Mouse (Mus musculus): ENCODE results near the gene Large2. TPM values are rescaled to one million over a fixed set of nuclear protein-coding genes. Genes with fewer than 3 reads are reported as not detected.
"Not testable (repeated sequence)": the region's sequence is repeated elsewhere in the genome, so short reads cannot be mapped to it uniquely, and the experiment has no call there.

Large2 gene
- polyA plus RNA-seq, 1 experiment from 2014 or later: 2.4 TPM

GRCm38 (mm10) chr2:92404737-92405136, 30.1 kb upstream of the Large2 start:
- H3K4me3 ChIP-seq (replicated peaks; ENCODE audit: low read length): no peak overlapping the region
- no peaks in the 10 kb centered on the region for H3K27me3 ChIP-seq (replicated peaks; ENCODE audit: control insufficient read depth, insufficient read depth, low read length)
- 92% methylated on average over 6 of the region's 6 CpGs for WGBS
- H3K36me3 ChIP-seq (ENCODE audit: control insufficient read depth, insufficient read depth): peaks cover 32% of the 10 kb centered on the region
- H3K27ac ChIP-seq (ENCODE audit: low read length): no peak overlapping the region
- peaks cover 12% of the 10 kb centered on the region for H3K4me1 ChIP-seq (replicated peaks; ENCODE audit: control insufficient read depth, insufficient read depth, low read length)
- no peak overlapping the region for H3K9ac ChIP-seq (replicated peaks; ENCODE audit: low read depth, low read length)
- no peak overlapping the region for H3K4me2 ChIP-seq (ENCODE audit: low read length)
- no peaks in the 10 kb centered on the region for H3K9me3 ChIP-seq (ENCODE audit: control insufficient read depth, low read length)
- no peak for ATAC-seq

GRCm38 (mm10) chr2:92403776-92404319, 29.2 kb upstream of the Large2 start:
- Histone ChIP-seq H3K4me3 (replicated peaks; ENCODE audit: low read length) (no peak overlapping the region), H3K9ac (replicated peaks; ENCODE audit: low read depth, low read length) (no peak overlapping the region), H3K36me3 (ENCODE audit: control insufficient read depth, insufficient read depth) (peaks cover 23% of the 10 kb centered on the region), H3K27me3 (replicated peaks; ENCODE audit: control insufficient read depth, insufficient read depth, low read length) (no peaks in the 10 kb centered on the region), H3K9me3 (ENCODE audit: control insufficient read depth, low read length) (no peaks in the 10 kb centered on the region), H3K4me2 (ENCODE audit: low read length) (no peak overlapping the region), H3K27ac (ENCODE audit: low read length) (no peak overlapping the region), H3K4me1 (replicated peaks; ENCODE audit: control insufficient read depth, insufficient read depth, low read length) (peaks cover 21% of the 10 kb centered on the region)
- 94% methylated on average over 5 of the region's 5 CpGs for WGBS
- no peak for ATAC-seq

GRCm38 (mm10) chr2:92402591-92403326, 28.1 kb upstream of the Large2 start:
- 61% methylated on average over 4 of the region's 4 CpGs for WGBS
- H3K4me2 ChIP-seq (ENCODE audit: low read length): no peak overlapping the region
- no peaks in the 10 kb centered on the region for H3K27me3 ChIP-seq (replicated peaks; ENCODE audit: control insufficient read depth, insufficient read depth, low read length)
- H3K4me3 ChIP-seq (replicated peaks; ENCODE audit: low read length): no peak overlapping the region
- peaks cover 17% of the 10 kb centered on the region for H3K36me3 ChIP-seq (ENCODE audit: control insufficient read depth, insufficient read depth)
- ATAC-seq: no peak; the same call in 1 of the 2 replicates
- H3K4me1 ChIP-seq (replicated peaks; ENCODE audit: control insufficient read depth, insufficient read depth, low read length): peaks cover 27% of the 10 kb centered on the region
- no peak overlapping the region for H3K9ac ChIP-seq (replicated peaks; ENCODE audit: low read depth, low read length)
- H3K9me3 ChIP-seq (ENCODE audit: control insufficient read depth, low read length): no peaks in the 10 kb centered on the region
- H3K27ac ChIP-seq (ENCODE audit: low read length): peak overlapping the region; percentile 44; the same call in 1 of the 2 replicates

GRCm38 (mm10) chr2:92401091-92401561, 26.5 kb upstream of the Large2 start, which contains the start of gene Mapk8ip1:
Mapk8ip1 (minus strand) TSS chr2:92401263.
- Histone ChIP-seq H3K9me3 (ENCODE audit: control insufficient read depth, low read length) (no peaks in the 10 kb centered on the region), H3K4me3 (replicated peaks; ENCODE audit: low read length) (peak within 1 kb of the TSS; percentile 85), H3K36me3 (ENCODE audit: control insufficient read depth, insufficient read depth) (peaks cover 10% of the 10 kb centered on the region), H3K9ac (replicated peaks; ENCODE audit: low read depth, low read length) (peak within 1 kb of the TSS; percentile 96), H3K27ac (ENCODE audit: low read length) (0 out of 2 replicates have a peak within 1 kb of the TSS, but pooled peaks have one; percentile 15), H3K4me2 (ENCODE audit: low read length) (peak within 1 kb of the TSS; percentile 87), H3K4me1 (replicated peaks; ENCODE audit: control insufficient read depth, insufficient read depth, low read length) (peaks cover 32% of the 10 kb centered on the region), H3K27me3 (replicated peaks; ENCODE audit: control insufficient read depth, insufficient read depth, low read length) (no peaks in the 10 kb centered on the region)
- WGBS: under 1% methylated on average over 42 of the region's 59 CpGs
- peak; percentile 65 for ATAC-seq

- Histone ChIP-seq H3K4me3 (replicated peaks; ENCODE audit: low read length) (peak overlapping the region; percentile 85), H3K9ac (replicated peaks; ENCODE audit: low read depth, low read length) (peak overlapping the region; percentile 96), H3K4me2 (ENCODE audit: low read length) (peak overlapping the region; percentile 87), H3K36me3 (ENCODE audit: control insufficient read depth, insufficient read depth) (peaks cover 8% of the 10 kb centered on the region), H3K4me1 (replicated peaks; ENCODE audit: control insufficient read depth, insufficient read depth, low read length) (peaks cover 32% of the 10 kb centered on the region), H3K27ac (ENCODE audit: low read length) (0 out of 2 replicates have a peak overlapping the region, but pooled peaks have one; percentile 15), H3K27me3 (replicated peaks; ENCODE audit: control insufficient read depth, insufficient read depth, low read length) (no peaks in the 10 kb centered on the region), H3K9me3 (ENCODE audit: control insufficient read depth, low read length) (no peaks in the 10 kb centered on the region)
- no peak; the same call in 1 of the 2 replicates for ATAC-seq
- WGBS: under 1% methylated on average over 20 of the region's 22 CpGs
Measured at GRCm38 (mm10) chr2:92400682-92401081, 26.0 kb upstream of the Large2 start.

- not testable (repeated sequence) for H3K36me3 ChIP-seq (ENCODE audit: control insufficient read depth, insufficient read depth); H3K9me3 ChIP-seq (ENCODE audit: control insufficient read depth, low read length); H3K27ac ChIP-seq (ENCODE audit: low read length); ATAC-seq; H3K27me3 ChIP-seq (replicated peaks; ENCODE audit: control insufficient read depth, insufficient read depth, low read length)
- H3K4me1 ChIP-seq (replicated peaks; ENCODE audit: control insufficient read depth, insufficient read depth, low read length): peaks cover 32% of the 10 kb centered on the region
- H3K4me3 ChIP-seq (replicated peaks; ENCODE audit: low read length): peak overlapping the region; percentile 85
- 40% methylated on average over 3 of the region's 4 CpGs for WGBS
- H3K9ac ChIP-seq (replicated peaks; ENCODE audit: low read depth, low read length): peak overlapping the region; percentile 96; the same call in 1 of the 2 replicates
- H3K4me2 ChIP-seq (ENCODE audit: low read length): peak overlapping the region; percentile 87
Measured at GRCm38 (mm10) chr2:92399877-92400276, 25.2 kb upstream of the Large2 start.

GRCm38 (mm10) chr2:92397436-92397835, 22.8 kb upstream of the Large2 start:
- WGBS: 80% methylated on average over 1 of the region's 1 CpGs
- no peaks in the 10 kb centered on the region for H3K9me3 ChIP-seq (ENCODE audit: control insufficient read depth, low read length)
- H3K4me2 ChIP-seq (ENCODE audit: low read length): no peak overlapping the region

GRCm38 (mm10) chr2:92395535-92395934, 20.9 kb upstream of the Large2 start:
- no peaks in the 10 kb centered on the region for H3K36me3 ChIP-seq (ENCODE audit: control insufficient read depth, insufficient read depth)
- WGBS: 93% methylated on average over 3 of the region's 3 CpGs
- no peaks in the 10 kb centered on the region for H3K27me3 ChIP-seq (replicated peaks; ENCODE audit: control insufficient read depth, insufficient read depth, low read length)
- no peak overlapping the region for H3K4me3 ChIP-seq (replicated peaks; ENCODE audit: low read length)
- H3K9ac ChIP-seq (replicated peaks; ENCODE audit: low read depth, low read length): no peak overlapping the region
- no peak overlapping the region for H3K4me2 ChIP-seq (ENCODE audit: low read length)
- no peak for ATAC-seq
- H3K9me3 ChIP-seq (ENCODE audit: control insufficient read depth, low read length): no peaks in the 10 kb centered on the region
- H3K27ac ChIP-seq (ENCODE audit: low read length): no peak overlapping the region
- peaks cover 48% of the 10 kb centered on the region for H3K4me1 ChIP-seq (replicated peaks; ENCODE audit: control insufficient read depth, insufficient read depth, low read length)

More at GRCm38 (mm10) chr2:92397436-92397835, 22.8 kb upstream of the Large2 start:
- Histone ChIP-seq H3K27me3 (replicated peaks; ENCODE audit: control insufficient read depth, insufficient read depth, low read length) (no peaks in the 10 kb centered on the region), H3K4me1 (replicated peaks; ENCODE audit: control insufficient read depth, insufficient read depth, low read length) (peaks cover 40% of the 10 kb centered on the region), H3K4me3 (replicated peaks; ENCODE audit: low read length) (no peak overlapping the region), H3K36me3 (ENCODE audit: control insufficient read depth, insufficient read depth) (no peaks in the 10 kb centered on the region), H3K27ac (ENCODE audit: low read length) (no peak overlapping the region), H3K9ac (replicated peaks; ENCODE audit: low read depth, low read length) (no peak overlapping the region)
- no peak for ATAC-seq
